Mouse (Mus musculus): ENCODE measurements around the gene Klkb1. TPM values are rescaled to one million over a fixed set of nuclear protein-coding genes. Genes with fewer than 3 reads are reported as not detected.
A peak's percentile ranks its signal among the peaks of the same experiment; 100 is the strongest.
"Not testable (repeated sequence)": the region's sequence is repeated elsewhere in the genome, so short reads cannot be mapped to it uniquely, and the experiment has no call there.

Klkb1 gene
- total RNA-seq (2021): not detected

GRCm38 (mm10) chr8:45294687-45295086 is at the start of gene Klkb1:
TSS of gene Klkb1 (minus strand) at chr8:45294859.
- no peak for DNase-seq
- intact Hi-C loops (cut with DNase I): no loop called here

GRCm38 (mm10) chr8:45344298-45344697 is 49.6 kb upstream of the Klkb1 start:
- intact Hi-C loops (cut with DNase I): no loop called here

GRCm38 (mm10) chr8:45341630-45342628 is 47.3 kb upstream of the Klkb1 start:
- intact Hi-C loops (cut with DNase I): no loop called here
- no peak for DNase-seq

More at GRCm38 (mm10) chr8:45344298-45344697, 49.6 kb upstream of the Klkb1 start:
- DNase-seq: no peak

GRCm38 (mm10) chr8:45333493-45333892 is 38.8 kb upstream of the Klkb1 start:
- intact Hi-C loops (cut with DNase I): no loop called here

GRCm38 (mm10) chr8:45332685-45333409 is 38.2 kb upstream of the Klkb1 start, which contains the start of gene Cyp4v3:
TSS of gene Cyp4v3 (minus strand) at chr8:45333216.
- DNase-seq: peak; percentile 71 to 78
- intact Hi-C loops (cut with DNase I): no loop called here

More at GRCm38 (mm10) chr8:45333493-45333892, 38.8 kb upstream of the Klkb1 start:
- peak; percentile 24 to 42 for DNase-seq

- no peak for DNase-seq
- intact Hi-C loops (cut with DNase I): no loop called here
Measured at GRCm38 (mm10) chr8:45330856-45331255, 36.2 kb upstream of the Klkb1 start.

GRCm38 (mm10) chr8:45329206-45329980 is 34.7 kb upstream of the Klkb1 start:
- peak in 1 of 2 experiments; percentile 12 for DNase-seq
- intact Hi-C loops (cut with DNase I): no loop called here

- intact Hi-C loops (cut with DNase I); DNase-seq: not testable (repeated sequence)
Measured at GRCm38 (mm10) chr8:45327076-45327475, 32.4 kb upstream of the Klkb1 start.

GRCm38 (mm10) chr8:45324151-45324550 is 29.5 kb upstream of the Klkb1 start:
- intact Hi-C loops (cut with DNase I): no loop called here
- DNase-seq: no peak

GRCm38 (mm10) chr8:45321365-45321764 is 26.7 kb upstream of the Klkb1 start:
- DNase-seq: no peak
- intact Hi-C loops (cut with DNase I): no loop called here

- no peak for DNase-seq
- intact Hi-C loops (cut with DNase I): no loop called here
Measured at GRCm38 (mm10) chr8:45320930-45321329, 26.3 kb upstream of the Klkb1 start.

GRCm38 (mm10) chr8:45310967-45311366 is 16.3 kb upstream of the Klkb1 start:
- DNase-seq: no peak
- intact Hi-C loops (cut with DNase I): no loop called here

- intact Hi-C loops (cut with DNase I): no loop called here
- no peak for DNase-seq
Measured at GRCm38 (mm10) chr8:45308366-45308765, 13.7 kb upstream of the Klkb1 start, which contains the start of gene Gm45753. TSS of gene Gm45753 (minus strand) at chr8:45308466.

GRCm38 (mm10) chr8:45305479-45305878 is 10.8 kb upstream of the Klkb1 start:
- no peak for DNase-seq
- intact Hi-C loops (cut with DNase I): no loop called here

- no peak for DNase-seq
- intact Hi-C loops (cut with DNase I): no loop called here
Measured at GRCm38 (mm10) chr8:45304354-45304753, 9.7 kb upstream of the Klkb1 start.

GRCm38 (mm10) chr8:45302390-45302789 is 7.7 kb upstream of the Klkb1 start:
- DNase-seq: no peak
- intact Hi-C loops (cut with DNase I): no loop called here

- no peak for DNase-seq
- intact Hi-C loops (cut with DNase I): no loop called here
Measured at GRCm38 (mm10) chr8:45295276-45295675, 617 bp upstream of the Klkb1 start.

- intact Hi-C loops (cut with DNase I): no loop called here
- no peak for DNase-seq
Measured at GRCm38 (mm10) chr8:45291790-45292189, 2.9 kb downstream of the Klkb1 start.

GRCm38 (mm10) chr8:45281630-45282029 is 13.0 kb downstream of the Klkb1 start:
- intact Hi-C loops (cut with DNase I): no loop called here
- DNase-seq: no peak

GRCm38 (mm10) chr8:45277453-45277852 is 17.2 kb downstream of the Klkb1 start:
- intact Hi-C loops (cut with DNase I): no loop called here
- DNase-seq: no peak

- intact Hi-C loops (cut with DNase I): no loop called here
- DNase-seq: no peak
Measured at GRCm38 (mm10) chr8:45274317-45274716, 20.3 kb downstream of the Klkb1 start.

Measured in heart, postnatal 10 days (tissue).